Mouse (Mus musculus) thymus, adult 2 months (tissue): ENCODE results near the gene Urb2.

Source experiments
- CTCF ChIP-seq: fragments of 200-500 bp; IDR thresholded peaks from 2 replicates; pipeline ENCODE4 v1.5.1; 2012; ENCODE audit warnings: mild to moderate bottlenecking, control low read depth, low read length, moderate library complexity, borderline replicate concordance; ENCODE audit not compliant: control insufficient read depth, poor library complexity, insufficient read depth; ENCODE audit errors: extremely low read depth
- POLR2A ChIP-seq: fragments of 200-500 bp; IDR thresholded peaks from 2 replicates; pipeline ENCODE4 v1.6.1; 2012; ENCODE audit warnings: mild to moderate bottlenecking, low read length, control low read depth, moderate library complexity; ENCODE audit not compliant: control insufficient read depth, poor library complexity, insufficient read depth; ENCODE audit errors: extremely low read depth

GRCm38 (mm10) chr8:124080467-124081326, 59.4 kb downstream of the Urb2 start:
- TF ChIP-seq CTCF (no peak), POLR2A (no peak)
